Mouse (Mus musculus) kidney, embryonic 15.5 days (tissue): Measurements from ENCODE around the gene Bub1. TPM values are rescaled to one million over a fixed set of nuclear protein-coding genes. Genes with fewer than 3 reads are reported as not detected.

ENCODE experiments used
- ATAC-seq: fragments of 200-750 bp; cut with Nextera tagmentation; replicated peaks from 2 replicates; pipeline ENCODE4 v1.8.0; 2017; ENCODE audit warnings: moderate TSS enrichment; ENCODE audit not compliant: low FRiP score
- H3K27ac ChIP-seq: fragments of 300-500 bp; sonication (generic); 2 replicates; pipeline ENCODE4 v1.5.1; 2015; ENCODE audit warnings: mild to moderate bottlenecking, inconsistent platforms
- H3K27me3 ChIP-seq: fragments of 300-500 bp; sonication (generic); 2 replicates; pipeline ENCODE4 v1.6.1; 2015; ENCODE audit warnings: inconsistent platforms
- H3K36me3 ChIP-seq: fragments of 300-500 bp; sonication (generic); 2 replicates; pipeline ENCODE4 v1.6.1; 2015; ENCODE audit warnings: inconsistent platforms
- H3K4me1 ChIP-seq: fragments of 300-500 bp; sonication (generic); 2 replicates; pipeline ENCODE4 v1.6.1; 2015; ENCODE audit warnings: inconsistent platforms
- H3K4me2 ChIP-seq: fragments of 300-500 bp; sonication (generic); 2 replicates; pipeline ENCODE4 v1.6.1; 2015; ENCODE audit warnings: moderate library complexity, mild to moderate bottlenecking, inconsistent platforms
- H3K4me3 ChIP-seq: fragments of 300-500 bp; sonication (generic); replicated peaks from 2 replicates; pipeline ENCODE4 v1.5.1; 2015; ENCODE audit warnings: mild to moderate bottlenecking, inconsistent platforms
- H3K9ac ChIP-seq: fragments of 300-500 bp; sonication (generic); 2 replicates; pipeline ENCODE4 v1.6.1; 2015; ENCODE audit warnings: mild to moderate bottlenecking, inconsistent platforms
- H3K9me3 ChIP-seq: fragments of 300-500 bp; sonication (generic); replicated peaks from 2 replicates; pipeline ENCODE4 v1.6.1; 2016; ENCODE audit warnings: inconsistent platforms
- WGBS: fragments of 180-500 bp; shearing (Covaris S2); methylation state at CpG from one replicate; pipeline ENCODE4 v1.1.7; 2015; ENCODE audit warnings: mixed read lengths; 5-methylcytosine and 5-hydroxymethylcytosine counted together
- polyA plus RNA-seq: library from polyadenylated mRNA; unstranded; fragments of >200 nt; fragmentation: Nextera tagmentation; extraction: Ambion mirVana; gene quantifications from 2 replicates; pipeline ENCODE4 v1.2.1, GENCODE M21; 2015

Bub1 gene
- polyA plus RNA-seq, 1 experiment from 2014 or later: 61.6 TPM

DNA sequence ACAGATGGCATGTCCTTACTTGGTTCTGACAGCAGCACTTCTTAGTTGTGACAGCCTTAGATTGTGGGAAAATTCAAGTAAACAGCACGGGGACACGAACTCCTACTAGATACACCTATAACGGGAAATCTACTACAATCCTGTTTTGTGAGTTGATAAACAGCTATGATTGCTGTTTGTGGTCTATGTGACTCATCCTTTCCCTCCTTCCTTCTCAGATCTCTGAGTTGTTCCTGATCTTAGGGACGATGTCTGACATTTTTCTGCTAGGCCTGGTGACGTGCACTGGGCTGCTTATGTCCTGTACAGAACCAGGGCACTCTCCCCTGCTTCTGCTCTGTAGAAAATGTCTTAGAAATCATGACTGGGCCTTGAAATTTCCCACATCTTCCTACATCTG lies 70.1 kb downstream of the Bub1 start:
- WGBS: 94% methylated on average over 5 of the region's 5 CpGs
- no peak overlapping the region for H3K4me2 ChIP-seq
- peaks cover 13% of the 10 kb centered on the region for H3K4me1 ChIP-seq
- ATAC-seq: no peak
- H3K36me3 ChIP-seq: peaks cover 56% of the 10 kb centered on the region
- H3K4me3 ChIP-seq: no peak overlapping the region
- no peaks in the 10 kb centered on the region for H3K9me3 ChIP-seq
- no peaks in the 10 kb centered on the region for H3K27me3 ChIP-seq
- no peak overlapping the region for H3K9ac ChIP-seq
- no peak overlapping the region for H3K27ac ChIP-seq

DNA sequence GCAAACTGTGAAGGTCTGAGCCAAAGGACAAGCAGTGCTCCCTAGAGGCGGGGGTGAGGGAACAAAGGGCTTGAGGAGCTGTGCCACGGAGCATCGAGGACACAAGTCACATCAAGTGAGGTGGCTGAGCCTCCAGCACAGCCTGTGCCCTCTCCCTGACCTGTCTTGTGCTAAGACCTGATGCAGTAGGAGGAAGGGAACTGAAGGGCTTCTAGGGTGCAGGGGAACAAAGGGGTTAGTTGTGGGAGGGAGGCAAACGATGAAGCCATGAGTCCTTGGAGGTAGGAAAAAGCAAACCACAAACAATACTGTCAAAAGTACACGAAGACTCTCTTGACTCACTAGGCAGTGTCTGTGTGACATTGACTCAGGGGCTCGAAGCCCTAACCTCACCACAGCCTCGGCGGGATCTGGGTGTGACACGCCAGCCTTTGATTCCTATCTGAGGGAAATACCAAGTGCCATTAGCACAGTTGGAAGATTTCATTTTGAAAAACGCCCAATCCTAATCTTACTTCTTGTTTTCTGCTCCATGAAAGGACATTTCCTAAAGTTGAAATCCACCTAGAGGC lies 71.2 kb downstream of the Bub1 start:
- 78% methylated on average over 10 of the region's 10 CpGs for WGBS
- no peak overlapping the region for H3K4me3 ChIP-seq
- H3K4me1 ChIP-seq: peaks cover 13% of the 10 kb centered on the region
- no peak overlapping the region for H3K9ac ChIP-seq
- no peaks in the 10 kb centered on the region for H3K9me3 ChIP-seq
- ATAC-seq: no peak
- H3K27ac ChIP-seq: no peak overlapping the region
- H3K36me3 ChIP-seq: peaks cover 58% of the 10 kb centered on the region
- no peak overlapping the region for H3K4me2 ChIP-seq
- no peaks in the 10 kb centered on the region for H3K27me3 ChIP-seq

DNA sequence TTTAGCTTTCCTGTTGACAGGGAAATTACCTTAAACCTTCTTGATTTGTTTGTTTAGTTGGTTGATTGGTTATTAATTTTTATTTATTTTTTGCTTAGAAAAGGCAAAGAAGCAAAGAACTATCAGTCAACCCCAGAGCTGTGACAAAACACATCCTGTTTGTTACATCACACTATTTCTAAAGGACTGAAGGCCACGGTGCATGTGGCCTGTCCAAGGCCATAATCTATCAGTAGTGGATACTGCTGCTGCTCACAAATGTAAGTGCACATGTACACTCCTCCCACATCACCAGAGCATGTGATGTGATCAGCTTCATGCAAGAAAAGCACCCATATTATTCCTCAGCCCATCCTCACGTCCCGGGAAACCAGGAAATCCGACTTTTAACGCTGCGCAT lies 71.7 kb downstream of the Bub1 start:
- no peak for ATAC-seq
- Histone ChIP-seq H3K36me3 (peaks cover 59% of the 10 kb centered on the region), H3K4me1 (peaks cover 13% of the 10 kb centered on the region), H3K9ac (no peak overlapping the region), H3K4me3 (no peak overlapping the region), H3K4me2 (no peak overlapping the region), H3K9me3 (no peaks in the 10 kb centered on the region), H3K27me3 (no peaks in the 10 kb centered on the region), H3K27ac (no peak overlapping the region)
- 91% methylated on average over 6 of the region's 6 CpGs for WGBS

DNA sequence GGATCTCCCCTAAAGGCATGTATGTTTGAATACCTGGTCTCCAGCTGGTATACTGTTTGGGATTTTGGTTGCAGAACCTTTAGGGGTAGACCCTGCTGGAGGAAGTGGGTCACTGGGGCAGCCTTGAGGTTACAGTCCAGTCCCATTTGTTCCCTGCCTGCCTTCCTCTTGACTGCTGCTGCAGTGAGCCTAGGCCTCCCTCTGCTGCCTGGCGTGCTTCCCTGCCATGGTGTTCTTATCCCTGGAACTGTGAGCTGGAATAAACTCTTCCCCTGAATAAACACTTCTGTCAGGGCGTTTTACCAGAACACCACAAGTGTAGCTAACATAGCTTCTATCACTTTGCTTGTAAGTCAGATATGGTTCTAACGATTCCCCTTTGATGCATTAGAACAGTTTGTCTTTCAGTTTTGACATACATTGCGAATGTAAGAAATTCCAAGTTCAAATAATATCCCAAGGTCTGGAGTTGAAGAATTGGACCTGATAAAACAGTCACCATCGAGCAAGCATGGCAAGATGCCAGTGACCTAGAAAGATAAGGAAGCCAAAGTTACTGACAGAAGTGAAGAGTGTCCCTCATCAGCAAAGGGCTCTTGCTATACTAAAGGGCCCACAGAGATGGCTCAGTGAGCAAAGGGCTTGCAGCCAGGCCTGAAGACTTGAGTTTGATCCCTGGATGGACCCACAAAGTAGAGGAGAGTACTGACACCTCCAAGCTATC lies 72.3 kb downstream of the Bub1 start:
- H3K27me3 ChIP-seq: no peaks in the 10 kb centered on the region
- no peak overlapping the region for H3K27ac ChIP-seq
- peaks cover 56% of the 10 kb centered on the region for H3K36me3 ChIP-seq
- H3K4me2 ChIP-seq: no peak overlapping the region
- no peak for ATAC-seq
- H3K4me3 ChIP-seq: no peak overlapping the region
- H3K9me3 ChIP-seq: no peaks in the 10 kb centered on the region
- H3K9ac ChIP-seq: no peak overlapping the region
- 88% methylated on average over 5 of the region's 5 CpGs for WGBS
- H3K4me1 ChIP-seq: peaks cover 13% of the 10 kb centered on the region

DNA sequence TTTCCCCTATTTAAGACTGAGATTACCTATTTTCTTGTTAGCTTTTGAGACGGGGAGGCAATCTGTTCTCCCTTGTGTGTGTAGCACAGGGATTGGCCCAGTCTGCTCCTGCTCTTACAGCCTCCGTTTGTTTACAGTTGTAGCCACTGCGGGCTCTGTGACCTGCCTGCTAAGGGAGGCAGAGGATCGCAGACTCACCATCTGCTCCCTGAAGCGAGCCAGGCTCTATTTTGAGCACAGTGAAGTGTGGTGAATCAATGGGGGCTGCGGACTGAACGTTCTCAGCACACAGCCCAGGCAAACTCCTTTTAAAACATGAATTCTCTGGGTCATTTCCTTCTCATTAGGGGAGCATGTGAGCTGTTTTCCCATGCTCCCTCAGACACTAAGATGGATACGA lies 74.5 kb downstream of the Bub1 start:
- no peaks in the 10 kb centered on the region for H3K27me3 ChIP-seq
- H3K9me3 ChIP-seq: no peaks in the 10 kb centered on the region
- no peak overlapping the region for H3K9ac ChIP-seq
- no peak overlapping the region for H3K4me3 ChIP-seq
- peak; percentile 85 for ATAC-seq
- no peak overlapping the region for H3K4me2 ChIP-seq
- WGBS: 16% methylated on average over 8 of the region's 8 CpGs
- peaks cover 13% of the 10 kb centered on the region for H3K4me1 ChIP-seq
- H3K36me3 ChIP-seq: peaks cover 41% of the 10 kb centered on the region
- peak overlapping the region; percentile 51; the same call in 1 of the 2 replicates for H3K27ac ChIP-seq

DNA sequence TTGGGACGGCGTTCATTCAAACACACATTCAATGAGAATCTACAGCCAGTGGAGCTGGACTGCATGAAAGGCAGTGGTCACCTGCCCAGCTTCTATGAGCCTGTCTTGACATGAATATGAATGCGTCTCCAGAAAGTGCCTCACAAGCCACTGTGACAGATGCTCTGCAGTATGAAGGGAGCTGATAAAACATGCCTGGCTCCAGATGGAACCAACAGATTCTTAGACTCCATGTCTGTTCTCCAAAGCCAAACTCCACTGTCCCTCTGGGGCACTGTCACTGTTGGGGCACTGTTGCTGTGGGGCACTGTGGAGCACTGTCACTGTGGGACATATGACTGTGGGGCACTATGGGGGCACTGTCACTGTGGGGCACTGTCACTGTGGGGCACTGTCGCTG lies 77.6 kb downstream of the Bub1 start:
- ATAC-seq: no peak
- peaks cover 13% of the 10 kb centered on the region for H3K4me1 ChIP-seq
- H3K4me3 ChIP-seq: no peak overlapping the region
- H3K27me3 ChIP-seq: no peaks in the 10 kb centered on the region
- WGBS: 91% methylated on average over 4 of the region's 4 CpGs
- no peak overlapping the region for H3K4me2 ChIP-seq
- H3K9ac ChIP-seq: no peak overlapping the region
- H3K27ac ChIP-seq: no peak overlapping the region
- H3K36me3 ChIP-seq: peaks cover 13% of the 10 kb centered on the region
- no peaks in the 10 kb centered on the region for H3K9me3 ChIP-seq

DNA sequence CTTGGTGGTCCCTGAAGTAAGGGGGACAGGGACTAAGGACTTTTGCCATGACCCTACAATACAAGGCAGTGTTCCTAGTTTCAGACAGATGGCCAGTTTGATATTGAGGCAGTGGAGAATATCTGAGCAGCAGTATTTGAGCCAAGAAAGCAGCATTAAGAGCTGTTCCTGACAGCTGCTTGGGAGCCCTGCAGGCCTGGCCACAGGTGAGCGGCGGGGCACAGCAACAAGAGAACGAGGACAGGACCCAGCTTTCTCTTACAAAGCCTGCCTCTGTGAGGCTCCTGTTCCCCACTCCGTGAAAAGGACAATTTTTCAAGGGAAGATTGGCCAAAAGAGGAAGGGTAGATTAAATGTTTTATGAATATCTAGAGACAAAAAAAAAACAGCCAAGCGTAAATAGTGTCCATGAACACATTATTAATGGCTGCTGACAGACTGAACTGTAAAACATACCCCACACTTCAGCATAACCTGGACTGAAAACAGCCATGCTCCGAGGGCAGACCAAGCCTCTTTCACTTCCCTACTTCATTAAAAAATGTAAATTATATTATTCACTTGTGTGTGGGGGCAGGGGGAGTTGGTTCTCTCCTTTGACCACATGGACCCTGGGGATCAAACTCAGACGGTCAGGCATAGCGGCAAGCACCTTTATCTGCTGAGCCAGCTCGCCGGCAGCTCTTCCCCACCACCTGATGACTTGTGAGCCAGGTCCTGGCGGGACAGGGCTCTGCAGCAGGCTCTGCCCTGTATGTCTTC lies 79.6 kb downstream of the Bub1 start:
- no peak overlapping the region for H3K4me3 ChIP-seq
- H3K9me3 ChIP-seq: no peaks in the 10 kb centered on the region
- peaks cover 4% of the 10 kb centered on the region for H3K4me1 ChIP-seq
- no peak overlapping the region for H3K27ac ChIP-seq
- H3K9ac ChIP-seq: no peak overlapping the region
- 56% methylated on average over 11 of the region's 11 CpGs for WGBS
- ATAC-seq: no peak
- no peaks in the 10 kb centered on the region for H3K27me3 ChIP-seq
- H3K4me2 ChIP-seq: no peak overlapping the region
- H3K36me3 ChIP-seq: peaks cover 11% of the 10 kb centered on the region

Other genes starting within 250 kb of the Bub1 start
- gene Zfp661, start 244.8 kb downstream of the Bub1 start, polyA plus RNA-seq: 4.5 and 5.1 TPM in 2 replicates
- gene Mrps5, start 244.6 kb downstream of the Bub1 start, polyA plus RNA-seq: 150 and 161 TPM in 2 replicates
- gene Mal, start 175.2 kb downstream of the Bub1 start, polyA plus RNA-seq: 38.4 and 47.3 TPM in 2 replicates
- 3.0 and 3.4 TPM in 2 replicates for gene Mall, start 101.9 kb downstream of the Bub1 start, polyA plus RNA-seq
- gene Nphp1, start 43.0 kb downstream of the Bub1 start, polyA plus RNA-seq: 35.4 and 38.6 TPM in 2 replicates
- gene Mtln, start 39.4 kb downstream of the Bub1 start, polyA plus RNA-seq: 35.9 and 38.2 TPM in 2 replicates
- 0.74 and 0.78 TPM in 2 replicates for gene Acoxl, start 7.0 kb upstream of the Bub1 start, polyA plus RNA-seq